Mouse (Mus musculus) mature B cell (primary cell): ENCODE results near the gene Ruvbl2.
"Not testable (repeated sequence)": the region's sequence is repeated elsewhere in the genome, so short reads cannot be mapped to it uniquely, and the experiment has no call there.

Experiments used
- in situ Hi-C: fragments of 300-500 bp; cut with MboI; formaldehyde crosslinking; loops from 2 replicates; pipeline ENCODE4 v1.14.3; 2019

Ruvbl2 gene

DNA sequence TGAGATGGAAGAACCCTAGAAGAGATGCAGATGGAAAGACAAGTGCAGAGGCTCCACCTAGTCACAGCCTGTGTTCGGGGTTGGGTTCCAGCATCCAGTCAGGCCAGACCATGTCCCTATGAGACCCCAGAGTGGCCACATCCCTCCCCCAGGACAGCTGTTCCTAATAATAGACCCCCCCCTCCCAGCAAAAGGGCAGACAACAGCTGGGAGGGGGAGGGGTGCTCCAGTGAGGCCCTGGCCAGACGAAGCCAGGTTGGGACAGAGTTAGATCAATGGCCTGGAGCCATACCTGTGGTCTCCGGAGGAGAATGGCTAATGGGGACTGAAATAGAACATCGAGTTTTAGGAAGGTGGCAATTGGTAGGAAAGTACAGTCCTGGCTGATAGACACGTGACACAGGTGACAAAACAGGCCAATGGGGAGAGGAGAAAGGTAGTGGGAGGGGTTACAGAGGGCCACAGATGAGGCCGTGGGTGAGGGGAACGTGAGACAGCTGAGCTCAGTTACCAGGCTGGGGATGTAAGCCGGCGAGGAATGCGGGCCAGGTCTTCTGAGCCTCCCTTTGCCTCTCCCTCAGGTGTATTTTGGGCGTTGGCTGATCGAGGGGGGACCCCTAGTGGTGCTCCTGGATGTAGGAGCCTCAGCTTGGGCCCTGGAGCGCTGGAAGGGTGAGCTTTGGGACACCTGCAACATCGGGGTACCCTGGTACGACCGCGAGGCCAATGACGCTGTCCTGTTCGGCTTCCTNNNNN lies at the start of gene Ruvbl2:
TSS of gene Ruvbl2 (minus strand) at position 576 of the 756 bp plus-strand sequence.
- in situ Hi-C loops, result no loop called here

DNA sequence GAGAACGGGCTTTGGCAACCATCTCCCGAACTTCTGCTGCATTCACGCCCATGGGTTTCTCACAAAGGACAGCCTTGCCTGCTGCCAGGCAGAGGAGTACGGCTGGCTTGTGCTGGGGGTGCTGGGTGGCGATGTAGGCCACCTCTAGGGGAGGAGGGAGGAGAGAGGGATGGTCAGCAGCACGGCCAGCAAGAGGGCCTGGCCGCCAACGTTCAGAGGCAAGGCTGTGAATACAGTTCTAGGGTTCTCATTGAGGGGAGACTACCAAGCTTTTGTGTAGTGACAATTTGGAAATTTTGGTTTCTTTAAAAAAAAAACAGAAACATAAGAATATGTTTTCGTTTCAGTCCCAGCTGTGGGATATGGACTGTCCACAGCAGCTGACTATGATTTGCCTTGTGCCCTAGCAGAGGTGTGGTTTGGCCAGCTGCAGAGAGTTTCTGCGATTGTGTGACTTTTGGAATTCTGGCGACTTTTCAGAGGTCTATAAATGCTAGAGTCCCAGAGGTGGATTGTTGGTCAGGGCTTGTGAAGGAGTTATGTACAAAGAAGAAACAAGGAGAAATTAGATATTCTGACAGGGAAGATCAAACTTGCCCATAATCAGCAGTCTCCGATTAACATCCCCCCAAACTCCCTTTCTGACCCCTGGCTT lies 49.0 kb upstream of the Ruvbl2 start, which contains the start of gene Gm45808:
TSS of gene Gm45808 (minus strand) at position 51 of the 655 bp plus-strand sequence.
- in situ Hi-C loops, result no loop called here

DNA sequence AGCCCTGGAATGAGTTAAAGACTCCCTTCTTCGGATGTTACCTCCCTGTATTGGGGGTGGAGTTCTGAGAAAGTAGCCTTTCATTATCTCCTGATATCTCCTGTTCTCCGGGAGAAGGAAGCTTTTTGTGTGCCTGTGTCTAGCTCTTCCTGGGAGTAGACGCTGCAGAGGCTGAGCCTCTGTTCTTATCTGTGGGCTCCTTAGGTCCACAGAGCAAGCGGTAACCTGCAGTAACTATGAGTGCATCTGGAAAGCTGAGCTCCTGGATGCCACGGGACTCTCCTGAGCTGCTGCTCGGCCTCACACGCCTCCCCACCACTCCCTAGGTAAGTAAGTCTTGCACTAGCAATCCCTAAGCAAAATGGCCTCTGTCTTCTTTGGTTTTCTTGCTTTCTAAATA lies 48.3 kb upstream of the Ruvbl2 start:
- in situ Hi-C loops, result no loop called here

DNA sequence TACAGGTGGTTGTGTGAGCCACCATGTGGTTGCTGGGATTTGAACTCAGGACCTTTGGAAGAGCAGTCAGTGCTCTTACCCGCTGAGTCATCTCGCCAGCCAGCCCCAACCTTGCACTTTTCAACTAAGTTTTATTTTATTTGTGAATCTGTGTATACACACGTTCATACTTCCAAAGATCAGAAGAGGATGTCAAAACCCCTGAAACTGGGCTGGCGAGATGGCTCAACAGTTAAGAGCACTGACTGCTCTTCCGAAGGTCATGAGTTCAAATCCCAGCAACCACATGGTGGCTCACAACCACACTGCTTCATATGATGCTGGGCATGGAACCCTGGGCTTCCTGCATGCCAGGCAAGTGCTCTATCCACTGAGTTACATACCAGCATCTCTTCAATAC lies 47.1 kb upstream of the Ruvbl2 start:
- in situ Hi-C loops, result not testable (repeated sequence)

DNA sequence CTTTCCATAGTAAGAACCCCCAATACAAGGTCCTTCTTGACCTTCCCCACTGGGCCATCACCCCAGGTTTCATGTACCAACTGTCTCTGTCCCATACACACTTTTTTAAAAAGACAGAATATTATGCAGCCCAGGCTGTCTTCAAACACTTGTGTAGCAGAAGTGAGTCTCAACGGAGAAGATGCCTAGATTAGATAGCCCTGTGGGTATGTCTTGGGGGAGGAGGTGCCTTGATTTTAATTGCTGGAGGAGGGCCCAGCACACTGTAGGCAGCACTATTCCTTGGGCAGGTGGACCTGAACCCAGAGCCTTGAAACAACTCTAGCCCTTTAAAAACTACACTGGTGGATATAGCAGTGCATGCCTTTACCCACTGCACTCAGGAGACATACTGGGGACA lies 44.3 kb upstream of the Ruvbl2 start:
- in situ Hi-C loops, result no loop called here

DNA sequence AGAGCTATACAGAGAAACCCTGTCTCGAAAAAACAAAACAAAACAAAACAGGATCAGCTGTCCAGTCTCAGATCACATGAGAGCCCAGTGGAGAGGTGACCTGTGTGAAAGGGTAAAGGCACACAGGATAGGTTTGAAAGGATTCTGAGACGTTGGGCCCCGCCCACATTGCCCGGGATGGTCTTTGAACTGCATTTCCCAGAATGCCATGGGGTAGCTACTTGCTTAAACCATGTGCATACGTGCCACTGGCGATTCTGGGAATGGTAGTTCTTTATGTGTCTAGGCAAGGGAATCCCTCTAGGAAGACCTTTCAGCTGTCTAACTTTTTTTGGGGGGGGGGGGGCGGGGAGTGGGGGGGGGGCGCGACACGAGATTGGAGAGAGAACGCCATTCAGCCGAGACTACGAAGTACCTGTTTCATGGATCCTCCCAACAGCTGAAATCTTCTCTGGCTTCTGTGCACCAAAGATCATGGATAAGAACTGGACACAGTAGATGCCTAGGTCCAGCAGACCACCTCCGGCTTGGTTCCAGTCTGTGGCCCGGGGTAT lies 43.6 kb upstream of the Ruvbl2 start, which contains the start of gene Tulp2:
TSS of gene Tulp2 (plus strand) at position 504 of the 554 bp plus-strand sequence.
- in situ Hi-C loops, result no loop called here

DNA sequence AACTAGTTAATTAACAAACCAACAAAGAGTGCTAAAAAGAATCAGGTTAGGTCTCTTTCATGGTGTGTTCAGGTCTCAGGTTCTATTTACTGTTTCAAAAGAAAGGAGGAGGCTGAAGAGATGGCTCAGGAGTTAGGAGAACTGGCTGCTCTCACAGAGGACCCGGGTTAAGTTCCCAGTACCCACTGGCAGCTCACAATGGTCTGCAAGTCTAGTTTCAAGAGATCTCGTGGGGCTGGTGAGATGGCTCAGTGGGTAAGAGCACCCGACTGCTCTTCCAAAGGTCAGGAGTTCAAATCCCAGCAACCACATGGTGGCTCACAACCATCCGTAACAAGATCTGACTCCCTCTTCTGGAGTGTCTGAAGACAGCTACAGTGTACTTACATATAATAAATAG lies 42.4 kb upstream of the Ruvbl2 start:
- in situ Hi-C loops, result not testable (repeated sequence)

DNA sequence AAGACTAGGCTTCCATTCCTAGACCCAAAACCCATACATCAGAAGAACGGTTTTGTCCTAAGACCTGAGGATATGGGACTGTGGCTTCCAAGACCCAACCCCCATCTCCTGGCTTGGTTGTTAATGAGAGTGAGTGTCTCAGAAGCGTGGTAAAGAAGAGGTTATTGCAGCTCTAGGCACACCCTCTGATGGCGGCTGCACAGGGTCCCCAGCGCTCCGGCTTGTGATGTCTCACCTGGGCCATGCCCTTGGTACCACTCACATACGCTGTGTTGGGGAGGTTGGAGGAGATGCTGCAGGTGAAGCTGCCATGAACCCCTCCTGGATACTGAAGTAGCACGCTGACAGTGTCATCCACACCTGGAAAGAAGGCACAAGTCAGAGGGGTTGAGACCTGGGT lies 40.9 kb upstream of the Ruvbl2 start:
- in situ Hi-C loops, result no loop called here

DNA sequence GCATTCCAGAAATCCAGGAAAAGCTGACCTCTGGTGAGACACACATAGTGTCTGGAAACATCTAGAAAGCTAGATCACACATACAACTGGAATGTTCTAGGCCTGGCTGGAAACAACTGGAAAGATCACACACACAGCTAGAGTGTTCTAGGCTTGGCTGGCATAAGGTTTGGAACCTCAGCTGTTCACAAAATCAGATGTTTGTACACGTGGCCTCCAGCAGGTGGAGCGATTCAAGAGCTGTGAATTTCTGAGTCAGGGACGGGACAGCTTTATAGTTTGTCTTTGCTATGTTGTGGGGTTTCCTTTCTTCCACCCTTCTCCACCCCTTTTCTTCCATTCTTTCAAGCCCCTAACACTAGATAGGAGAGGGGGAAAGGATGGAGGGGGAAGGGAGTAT lies 39.1 kb upstream of the Ruvbl2 start:
- in situ Hi-C loops, result no loop called here

DNA sequence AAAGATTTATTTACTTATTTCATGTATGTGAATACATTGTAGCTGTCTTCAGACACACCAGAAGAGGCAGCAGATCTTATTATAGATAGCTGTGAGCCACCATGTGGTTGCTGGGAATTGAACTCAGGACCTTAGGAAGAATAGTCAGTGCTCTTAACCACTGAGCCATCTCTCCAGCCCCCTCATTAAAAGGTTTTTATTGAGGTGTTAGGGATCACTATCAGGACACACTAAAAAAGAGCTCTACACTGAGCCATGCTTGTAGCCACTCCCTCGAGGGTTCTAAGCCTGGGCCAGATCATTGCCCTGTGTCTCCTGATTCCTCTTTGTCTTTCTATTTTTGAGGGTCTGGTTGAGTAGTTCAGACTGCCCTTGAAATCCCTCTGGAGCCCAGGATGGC lies 38.6 kb upstream of the Ruvbl2 start:
- in situ Hi-C loops, result no loop called here

DNA sequence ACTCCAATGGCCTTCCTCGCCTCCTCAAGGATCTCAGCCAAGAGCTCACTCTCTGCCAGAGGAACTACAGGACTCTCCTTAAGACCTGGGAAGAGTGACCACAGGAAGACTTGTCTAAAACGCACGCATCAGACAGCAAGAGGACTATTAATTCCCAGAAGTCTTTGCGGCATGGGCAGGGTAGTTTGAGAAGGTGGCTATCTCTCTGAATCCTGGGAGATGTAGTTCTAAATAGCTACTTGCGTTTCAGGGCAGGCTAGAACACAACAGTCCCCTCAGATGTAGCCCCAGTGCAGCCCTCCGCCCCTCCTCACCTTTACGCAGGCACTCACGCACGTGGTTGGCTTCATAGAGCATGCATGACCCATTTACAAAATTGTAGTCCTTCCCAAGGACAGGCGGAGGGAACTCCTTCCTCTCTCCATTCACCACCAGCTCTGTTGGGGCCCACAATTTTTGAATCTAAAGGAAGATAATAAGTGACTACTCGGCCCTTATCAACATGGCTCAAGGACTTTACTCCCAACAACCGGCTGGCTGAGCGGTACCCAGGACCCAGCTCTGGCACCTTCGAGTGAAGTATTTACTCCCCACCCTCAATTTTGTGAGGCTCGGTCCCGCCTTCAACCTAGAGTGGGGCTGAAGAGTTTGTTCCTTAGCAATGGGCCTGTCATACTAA lies 37.5 kb upstream of the Ruvbl2 start:
- in situ Hi-C loops, result no loop called here

DNA sequence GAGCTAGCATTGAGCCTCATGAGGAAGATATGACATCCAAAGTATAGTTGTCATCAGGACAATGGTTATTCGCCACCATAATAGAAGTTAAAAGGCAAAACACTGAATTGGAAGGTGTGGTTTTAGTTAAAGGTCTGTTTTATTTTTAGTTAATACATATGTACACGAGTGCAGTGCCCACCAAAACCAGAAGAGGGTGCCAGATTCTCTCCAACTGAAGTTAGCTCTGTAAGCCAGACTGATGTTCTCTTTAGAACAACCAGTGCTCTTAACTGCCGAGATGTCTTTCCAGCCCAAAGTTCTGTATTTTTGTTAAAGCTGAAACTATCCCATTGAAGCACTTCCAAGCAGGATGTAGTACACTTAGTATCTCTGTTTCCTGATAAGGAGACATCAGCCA lies 33.0 kb upstream of the Ruvbl2 start:
- in situ Hi-C loops, result no loop called here

DNA sequence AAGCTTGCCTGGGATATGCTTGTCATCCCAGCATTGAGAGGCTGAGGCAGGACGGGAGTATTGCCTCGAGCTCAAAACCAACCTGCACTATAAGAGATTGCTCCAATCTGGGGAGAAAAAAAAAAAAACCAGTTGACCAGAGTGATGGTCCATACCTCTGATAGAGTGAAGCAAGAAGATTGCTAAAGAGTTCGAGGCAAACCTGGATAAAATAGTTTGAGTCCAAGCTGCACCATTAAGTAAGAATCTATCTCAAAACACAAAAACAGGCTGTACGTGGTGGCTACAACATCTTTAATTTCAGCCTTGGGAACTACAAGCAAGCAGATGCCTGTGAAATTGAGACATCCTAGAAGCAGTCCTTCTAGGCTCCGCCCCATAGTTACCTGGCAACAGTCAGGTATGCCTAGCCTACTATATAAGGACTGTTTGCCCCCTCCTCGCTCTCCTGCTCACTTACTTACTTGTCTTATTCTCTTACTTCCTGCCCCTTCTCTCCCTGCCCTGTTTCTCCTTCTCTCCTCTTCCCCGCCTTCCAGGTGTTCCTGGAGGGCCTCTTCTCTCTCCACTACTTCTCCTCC lies 29.3 kb upstream of the Ruvbl2 start:
- in situ Hi-C loops, result no loop called here

DNA sequence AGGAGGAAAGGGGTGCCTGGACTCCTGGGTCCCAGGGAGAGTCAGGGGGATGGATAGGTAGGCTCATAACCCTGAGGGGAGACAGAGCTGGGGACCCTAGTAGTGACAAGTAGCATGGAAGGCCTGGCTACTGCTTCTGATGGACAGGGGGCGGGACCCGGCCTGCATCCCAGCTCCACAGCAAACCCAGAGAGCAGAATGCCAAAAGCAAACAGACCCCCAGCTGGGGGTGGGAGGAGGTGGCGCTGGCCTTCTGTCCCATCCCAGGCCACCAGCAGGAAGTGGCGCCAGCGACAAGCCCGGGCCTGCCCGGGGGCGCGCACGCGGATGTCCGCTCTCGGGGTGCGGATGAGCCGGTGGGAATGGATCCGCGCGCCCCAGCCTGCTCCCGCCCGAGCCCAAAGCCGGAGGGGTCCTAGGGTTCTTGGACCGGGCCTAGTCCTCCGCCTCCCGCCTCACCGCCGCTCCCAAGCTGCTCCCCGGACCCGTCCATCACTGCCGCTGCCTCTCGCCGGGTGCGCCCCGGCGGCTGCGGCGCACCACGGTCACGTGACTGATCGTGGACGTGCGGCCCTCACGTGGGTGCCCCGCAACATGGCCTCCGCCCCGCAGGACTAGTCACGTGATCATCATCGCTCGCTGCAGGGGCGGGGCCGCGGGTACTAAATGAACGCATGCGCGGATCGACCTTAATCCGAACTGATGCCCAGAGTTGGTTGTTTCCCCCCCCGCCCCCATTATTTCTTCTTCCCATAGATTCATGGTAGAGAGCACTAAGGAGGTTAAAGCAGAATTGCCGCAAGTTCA lies 28.6 kb upstream of the Ruvbl2 start, which contains the start of gene Bax:
TSS of gene Bax (minus strand) at position 616 of the 807 bp plus-strand sequence.
- in situ Hi-C loops, result no loop called here

DNA sequence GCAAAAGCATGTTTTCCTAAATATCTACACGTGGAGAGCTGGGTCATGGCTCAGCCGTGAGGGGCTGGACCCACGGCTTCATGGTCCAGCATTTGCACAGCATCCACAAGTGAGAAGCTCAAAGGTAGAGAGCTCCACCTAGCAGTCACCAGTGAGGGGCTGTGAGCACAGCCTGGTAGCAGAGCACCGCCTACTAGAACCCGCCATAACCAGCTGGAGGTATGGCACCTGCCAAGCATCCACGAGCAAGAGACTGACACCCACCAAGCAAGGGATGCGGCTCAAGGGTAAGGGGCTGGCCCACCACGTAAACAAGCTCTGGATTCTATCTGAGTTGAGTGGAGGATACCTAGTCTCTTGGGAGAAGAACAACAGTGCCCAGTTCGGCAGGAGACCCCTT lies 27.7 kb upstream of the Ruvbl2 start:
- in situ Hi-C loops, result no loop called here

DNA sequence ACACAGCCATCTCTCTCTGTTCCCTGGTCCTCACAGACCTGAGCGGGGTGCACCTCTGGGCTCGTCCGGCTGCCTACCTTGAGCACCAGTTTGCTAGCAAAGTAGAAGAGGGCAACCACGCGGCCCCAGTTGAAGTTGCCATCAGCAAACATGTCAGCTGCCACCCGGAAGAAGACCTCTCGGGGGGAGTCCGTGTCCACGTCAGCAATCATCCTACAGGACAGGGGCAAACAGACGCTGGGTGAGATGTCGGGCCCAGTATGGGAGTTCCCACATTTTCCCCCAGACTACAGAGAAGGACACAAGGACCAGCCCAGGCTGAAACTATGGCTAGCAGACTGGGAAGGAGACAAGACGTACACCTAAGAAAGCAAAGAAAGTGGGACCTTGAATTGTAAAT lies 27.2 kb upstream of the Ruvbl2 start:
- in situ Hi-C loops, result no loop called here

DNA sequence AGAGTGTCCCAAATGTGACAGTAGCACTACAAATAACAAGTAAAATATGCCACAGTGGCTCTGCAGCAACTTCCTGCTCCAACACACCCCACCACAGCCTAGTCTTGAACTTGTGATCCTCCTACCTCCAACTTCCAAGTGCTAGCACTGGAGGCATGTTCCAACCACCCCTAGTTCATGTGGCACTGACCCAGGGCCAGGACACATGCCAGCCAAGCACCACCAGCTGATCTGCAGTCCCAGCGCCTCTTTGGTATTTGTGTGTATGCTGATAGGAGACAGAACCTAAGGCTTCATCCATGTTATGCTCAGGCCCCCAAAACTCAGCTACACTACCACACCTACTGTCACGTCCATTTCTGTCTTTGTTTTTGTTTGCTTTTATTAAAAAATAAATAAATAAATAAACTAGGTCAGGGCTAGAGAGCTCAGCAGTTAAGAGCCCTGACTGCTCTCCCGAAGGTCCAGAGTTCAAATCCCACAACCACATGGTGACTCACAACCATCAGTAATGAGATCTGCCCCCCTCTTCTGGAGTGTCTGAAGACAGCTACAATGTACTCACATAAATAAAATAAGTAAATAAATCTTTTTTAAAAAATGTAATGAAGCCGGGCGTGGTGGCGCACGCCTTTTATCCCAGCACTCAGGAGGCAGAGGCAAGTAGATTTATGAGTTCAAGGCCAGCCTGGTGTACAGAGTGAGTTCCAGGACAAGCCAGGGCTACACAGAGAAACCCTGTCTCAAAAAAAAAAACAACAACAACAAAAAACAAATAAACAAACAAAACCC lies 26.3 kb upstream of the Ruvbl2 start:
- in situ Hi-C loops, result no loop called here

DNA sequence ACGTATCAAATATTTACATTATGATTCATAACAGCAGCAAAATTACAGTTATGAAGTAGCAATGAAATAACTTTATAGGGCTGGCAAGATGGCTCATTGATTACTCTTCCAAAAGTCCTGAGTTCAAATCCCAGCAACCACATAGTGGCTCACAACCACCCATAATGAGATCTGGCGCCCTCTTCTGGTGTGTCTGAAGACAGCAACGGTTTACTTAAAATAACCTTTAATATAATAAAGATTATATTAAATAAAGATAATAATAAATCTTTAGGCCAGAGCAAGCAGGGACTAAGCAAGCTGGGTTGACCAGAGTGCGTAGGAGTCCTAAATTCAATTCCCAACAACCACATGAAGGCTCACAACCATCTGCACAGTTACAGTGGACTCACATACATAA lies 25.0 kb upstream of the Ruvbl2 start:
- in situ Hi-C loops, result not testable (repeated sequence)

DNA sequence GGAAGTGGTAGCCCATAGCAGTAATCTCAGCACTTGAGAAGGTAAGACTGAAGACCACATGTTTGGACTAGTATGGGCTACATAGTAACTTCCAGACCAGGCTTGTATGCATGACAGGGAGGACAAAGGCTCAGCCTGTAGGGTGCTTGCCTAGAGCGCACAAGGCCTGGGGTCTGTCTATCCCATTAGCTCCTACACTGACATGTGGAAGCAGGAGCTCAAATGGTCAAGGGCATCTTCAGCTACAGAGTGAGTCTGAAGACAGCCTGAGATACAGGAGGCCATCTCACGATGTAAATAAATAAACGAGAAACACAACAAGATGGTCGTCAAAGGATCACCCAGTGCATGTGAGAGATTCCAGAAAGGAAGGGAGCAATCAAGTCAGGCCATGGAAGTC lies 24.4 kb upstream of the Ruvbl2 start:
- in situ Hi-C loops, result no loop called here

DNA sequence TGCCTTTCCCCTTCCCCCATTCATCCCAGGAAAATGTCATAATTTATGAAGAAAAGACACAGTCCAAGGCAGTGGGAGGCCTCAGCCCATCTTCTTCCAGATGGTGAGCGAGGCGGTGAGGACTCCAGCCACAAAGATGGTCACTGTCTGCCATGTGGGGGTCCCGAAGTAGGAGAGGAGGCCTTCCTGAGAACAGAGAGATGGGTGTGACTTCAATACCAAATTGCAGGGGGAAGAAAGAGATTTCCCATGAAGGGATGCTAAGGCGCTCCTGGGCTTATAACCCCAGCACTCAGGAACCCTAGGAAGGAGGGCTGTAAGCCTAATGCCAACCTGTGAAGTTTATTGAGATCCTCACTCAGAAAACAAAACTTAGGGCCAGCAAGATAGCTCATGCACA lies 23.9 kb upstream of the Ruvbl2 start:
- in situ Hi-C loops, result no loop called here
